Mouse (Mus musculus) intestine, embryonic 14.5 days (tissue): ENCODE measurements around the gene Pld3. TPM values are rescaled to one million over a fixed set of nuclear protein-coding genes. Genes with fewer than 3 reads are reported as not detected.

ENCODE experiments used
- ATAC-seq: fragments of 200-750 bp; cut with Nextera tagmentation; replicated peaks from 2 replicates; pipeline ENCODE4 v1.8.0; 2017; ENCODE audit warnings: low read depth, moderate number of reproducible peaks, moderate TSS enrichment, moderate library complexity; ENCODE audit not compliant: low FRiP score, low TSS enrichment
- DNase-seq: peaks from one replicate; pipeline ENCODE4 v3.0.0-alpha.2; 2018; ENCODE audit warnings: low spot score
- H3K27ac ChIP-seq: fragments of 300-500 bp; sonication (generic); 2 replicates; pipeline ENCODE4 v1.5.1; 2014; ENCODE audit warnings: low read depth, mild to moderate bottlenecking, control low read depth
- H3K27me3 ChIP-seq: fragments of 300-500 bp; sonication (generic); replicated peaks from 2 replicates; pipeline ENCODE4 v1.6.1; 2014; ENCODE audit warnings: low read length, control low read depth; ENCODE audit not compliant: control insufficient read depth, insufficient read depth
- H3K36me3 ChIP-seq: fragments of 300-500 bp; sonication (generic); 2 replicates; pipeline ENCODE4 v1.6.1; 2014; ENCODE audit warnings: low read length, control low read depth; ENCODE audit not compliant: control insufficient read depth, insufficient read depth
- H3K4me1 ChIP-seq: fragments of 300-500 bp; sonication (generic); replicated peaks from 2 replicates; pipeline ENCODE4 v1.6.1; 2014; ENCODE audit warnings: low read length, control low read depth, mixed read lengths; ENCODE audit not compliant: control insufficient read depth, insufficient read depth
- H3K4me2 ChIP-seq: fragments of 300-500 bp; sonication (generic); 2 replicates; pipeline ENCODE4 v1.6.1; 2014; ENCODE audit warnings: low read length
- H3K4me3 ChIP-seq: fragments of 300-500 bp; sonication (generic); 2 replicates; pipeline ENCODE4 v1.5.1; 2014; ENCODE audit warnings: low read depth, low read length, control low read depth, mixed read lengths
- H3K9ac ChIP-seq: fragments of 300-500 bp; sonication (generic); 2 replicates; pipeline ENCODE4 v1.6.1; 2014; ENCODE audit warnings: mild to moderate bottlenecking, low read length
- H3K9me3 ChIP-seq: fragments of 300-500 bp; sonication (generic); 2 replicates; pipeline ENCODE4 v1.6.1; 2016; ENCODE audit warnings: low read length, control low read depth; ENCODE audit not compliant: control insufficient read depth
- WGBS: fragments of 180-500 bp; shearing (Covaris S2); extraction: QIAGEN DNeasy Blood & Tissue Kit; methylation state at CpG from one replicate; pipeline ENCODE4 v1.1.7; 2014; 5-methylcytosine and 5-hydroxymethylcytosine counted together
- polyA plus RNA-seq: library from polyadenylated mRNA; unstranded; fragments of >200 nt; fragmentation: Nextera tagmentation; extraction: Ambion mirVana; gene quantifications from 2 replicates; pipeline ENCODE4 v1.2.1, GENCODE M21; 2014

Gene Pld3
- polyA plus RNA-seq, 1 experiment from 2014 or later, result 58.5 TPM

GRCm38 (mm10) chr7:27526039-27526827 lies 26.8 kb downstream of the Pld3 start:
- no peak overlapping the region for H3K9ac ChIP-seq
- H3K27ac ChIP-seq, result no peak overlapping the region
- WGBS, result 23% methylated on average over 10 of the region's 10 CpGs
- no peak overlapping the region for H3K4me3 ChIP-seq
- peaks cover 15% of the 10 kb centered on the region; the same call in 1 of the 2 replicates for H3K36me3 ChIP-seq
- ATAC-seq, result peak; percentile 78
- no peaks in the 10 kb centered on the region for H3K27me3 ChIP-seq
- H3K4me2 ChIP-seq, result no peak overlapping the region
- DNase-seq, result peak; percentile 86
- H3K4me1 ChIP-seq, result no peaks in the 10 kb centered on the region
- no peaks in the 10 kb centered on the region for H3K9me3 ChIP-seq

GRCm38 (mm10) chr7:27523805-27524204 lies 29.2 kb downstream of the Pld3 start:
- H3K27ac ChIP-seq, result no peak overlapping the region
- no peak for DNase-seq
- ATAC-seq, result no peak
- H3K4me1 ChIP-seq, result no peaks in the 10 kb centered on the region
- no peaks in the 10 kb centered on the region for H3K36me3 ChIP-seq
- no peak overlapping the region for H3K4me2 ChIP-seq
- no peaks in the 10 kb centered on the region for H3K27me3 ChIP-seq
- 94% methylated on average over 13 of the region's 13 CpGs for WGBS
- H3K4me3 ChIP-seq, result no peak overlapping the region
- H3K9ac ChIP-seq, result no peak overlapping the region
- H3K9me3 ChIP-seq, result peaks cover 7% of the 10 kb centered on the region; the same call in 1 of the 2 replicates

GRCm38 (mm10) chr7:27522967-27523366 lies 30.1 kb downstream of the Pld3 start, which contains the start of gene Hipk4:
TSS of gene Hipk4 (plus strand) at chr7:27523267.
- Histone ChIP-seq H3K4me1 (no peaks in the 10 kb centered on the region), H3K27ac (no peak within 1 kb of the TSS), H3K9me3 (peaks cover 7% of the 10 kb centered on the region; the same call in 1 of the 2 replicates), H3K27me3 (no peaks in the 10 kb centered on the region), H3K4me2 (no peak within 1 kb of the TSS), H3K4me3 (no peak within 1 kb of the TSS), H3K9ac (no peak within 1 kb of the TSS), H3K36me3 (no peaks in the 10 kb centered on the region)
- ATAC-seq, result no peak
- DNase-seq, result no peak
- 64% methylated on average over 5 of the region's 5 CpGs for WGBS

DNA sequence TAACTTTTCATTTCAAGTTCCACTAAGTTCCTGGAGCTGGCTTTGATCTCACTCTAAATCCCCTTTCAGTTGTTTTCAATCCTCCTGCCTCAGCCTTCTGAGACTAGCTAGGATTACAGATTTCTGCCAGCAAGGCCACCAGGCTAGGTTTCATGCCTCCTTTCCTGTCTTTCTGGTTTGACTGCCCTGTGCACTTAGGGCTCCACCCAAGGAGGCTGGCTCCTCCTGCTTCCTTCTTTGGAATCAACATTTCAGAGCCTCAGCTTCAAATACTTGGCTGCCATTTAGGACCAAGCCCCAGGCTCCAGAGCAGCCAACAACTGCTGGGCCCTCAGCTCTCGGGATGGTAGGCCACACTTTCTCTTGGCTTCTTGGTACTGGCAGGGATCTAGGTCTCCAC lies 32.4 kb downstream of the Pld3 start:
- H3K9ac ChIP-seq, result no peak overlapping the region
- WGBS, result 67% methylated on average over 1 of the region's 1 CpGs
- no peak for ATAC-seq
- H3K4me1 ChIP-seq, result no peaks in the 10 kb centered on the region
- peaks cover 7% of the 10 kb centered on the region; the same call in 1 of the 2 replicates for H3K9me3 ChIP-seq
- H3K4me3 ChIP-seq, result no peak overlapping the region
- no peaks in the 10 kb centered on the region for H3K27me3 ChIP-seq
- H3K27ac ChIP-seq, result no peak overlapping the region
- peaks cover 12% of the 10 kb centered on the region; the same call in 1 of the 2 replicates for H3K36me3 ChIP-seq
- no peak for DNase-seq
- H3K4me2 ChIP-seq, result no peak overlapping the region

- Histone ChIP-seq H3K36me3 (peaks cover 12% of the 10 kb centered on the region; the same call in 1 of the 2 replicates), H3K9ac (no peak overlapping the region), H3K27me3 (no peaks in the 10 kb centered on the region), H3K4me3 (no peak overlapping the region), H3K4me2 (no peak overlapping the region), H3K9me3 (peaks cover 7% of the 10 kb centered on the region; the same call in 1 of the 2 replicates), H3K4me1 (no peaks in the 10 kb centered on the region), H3K27ac (no peak overlapping the region)
- no peak for ATAC-seq
- no peak for DNase-seq
Observed at GRCm38 (mm10) chr7:27520104-27520503, 32.9 kb downstream of the Pld3 start.

DNA sequence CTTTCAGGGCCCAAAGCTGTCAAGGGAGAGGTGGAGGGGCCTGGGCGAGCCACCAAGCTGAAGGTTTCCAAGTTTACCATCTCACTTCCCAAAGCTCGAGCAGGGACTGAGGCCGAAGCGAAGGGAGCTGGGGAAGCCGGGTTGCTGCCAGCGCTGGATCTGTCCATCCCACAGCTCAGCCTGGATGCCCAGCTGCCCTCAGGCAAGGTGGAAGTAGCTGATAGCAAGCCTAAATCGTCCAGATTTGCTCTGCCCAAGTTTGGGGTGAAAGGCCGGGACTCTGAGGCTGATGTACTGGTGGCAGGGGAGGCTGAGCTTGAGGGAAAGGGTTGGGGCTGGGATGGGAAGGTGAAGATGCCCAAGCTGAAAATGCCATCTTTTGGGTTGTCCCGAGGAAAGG lies 34.7 kb downstream of the Pld3 start:
- Histone ChIP-seq H3K9ac (no peak overlapping the region), H3K27ac (no peak overlapping the region), H3K9me3 (peaks cover 7% of the 10 kb centered on the region; the same call in 1 of the 2 replicates), H3K4me1 (no peaks in the 10 kb centered on the region; the same call in 1 of the 2 replicates), H3K27me3 (no peaks in the 10 kb centered on the region), H3K4me2 (no peak overlapping the region), H3K4me3 (no peak overlapping the region), H3K36me3 (peaks cover 12% of the 10 kb centered on the region; the same call in 1 of the 2 replicates)
- DNase-seq (no peak), ATAC-seq (no peak)
- WGBS, result 83% methylated on average over 9 of the region's 9 CpGs

- DNase-seq, result no peak
- peaks cover 12% of the 10 kb centered on the region; the same call in 1 of the 2 replicates for H3K36me3 ChIP-seq
- no peak overlapping the region for H3K9ac ChIP-seq
- H3K4me1 ChIP-seq, result no peaks in the 10 kb centered on the region; the same call in 1 of the 2 replicates
- no peak overlapping the region for H3K4me2 ChIP-seq
- H3K27ac ChIP-seq, result no peak overlapping the region
- ATAC-seq, result no peak
- WGBS, result 69% methylated on average over 9 of the region's 9 CpGs
- peaks cover 7% of the 10 kb centered on the region; the same call in 1 of the 2 replicates for H3K9me3 ChIP-seq
- H3K27me3 ChIP-seq, result no peaks in the 10 kb centered on the region
- no peak overlapping the region for H3K4me3 ChIP-seq
Observed at GRCm38 (mm10) chr7:27514961-27515360, 38.1 kb downstream of the Pld3 start.

DNA sequence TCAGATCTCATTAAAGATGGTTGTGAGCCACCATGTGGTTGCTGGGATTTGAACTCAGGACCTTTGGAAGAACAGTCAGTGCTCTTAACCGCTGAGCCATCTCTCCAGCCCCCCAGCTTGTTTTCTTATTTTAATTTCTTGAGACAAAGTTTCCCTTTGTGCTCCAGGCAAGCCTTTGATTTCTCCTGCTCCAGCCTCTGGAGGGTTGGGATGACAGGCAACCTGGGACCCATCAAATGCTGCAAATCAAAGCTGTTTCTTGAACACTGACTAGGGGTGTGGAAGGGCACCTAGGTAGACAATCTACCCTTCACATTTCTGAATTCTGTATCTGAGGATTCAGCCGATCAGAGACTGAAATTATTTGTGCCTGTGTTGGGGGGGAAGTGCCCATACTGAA lies 42.2 kb downstream of the Pld3 start:
- no peak for ATAC-seq
- H3K4me1 ChIP-seq, result peaks cover 11% of the 10 kb centered on the region; the same call in 1 of the 2 replicates
- no peak overlapping the region for H3K4me3 ChIP-seq
- no peak overlapping the region for H3K4me2 ChIP-seq
- 88% methylated on average over 2 of the region's 2 CpGs for WGBS
- H3K27ac ChIP-seq, result no peak overlapping the region
- no peak for DNase-seq
- H3K36me3 ChIP-seq, result no peaks in the 10 kb centered on the region
- H3K9ac ChIP-seq, result no peak overlapping the region
- no peaks in the 10 kb centered on the region for H3K9me3 ChIP-seq
- H3K27me3 ChIP-seq, result no peaks in the 10 kb centered on the region
